Mouse (Mus musculus): Measurements from ENCODE around the gene Spata33. TPM values are rescaled to one million over a fixed set of nuclear protein-coding genes. Genes with fewer than 3 reads are reported as not detected.
A peak's percentile ranks its signal among the peaks of the same experiment; 100 is the strongest.
"Not testable (repeated sequence)": the region's sequence is repeated elsewhere in the genome, so short reads cannot be mapped to it uniquely, and the experiment has no call there.

Gene Spata33
- polyA plus RNA-seq, 1 experiment = 4.2 TPM

GRCm38 (mm10) chr8:123233300-123233699 is 20.7 kb downstream of the Spata33 start:
- DNase-seq (ENCODE audit: low spot score) = no peak

GRCm38 (mm10) chr8:123233760-123234159 is 21.1 kb downstream of the Spata33 start:
- DNase-seq (ENCODE audit: low spot score) = no peak

- no peak for DNase-seq (ENCODE audit: low spot score)
These were observed 22.4 kb downstream of the Spata33 start for GRCm38 (mm10) chr8:123234918-123235519.

- peak; percentile 67 for DNase-seq (ENCODE audit: low spot score)
These were observed 23.2 kb downstream of the Spata33 start, which contains the start of gene Spata2l for GRCm38 (mm10) chr8:123235520-123236497. Spata2l (minus strand) TSS chr8:123236233.

- no peak for DNase-seq (ENCODE audit: low spot score)
These were observed 26.8 kb downstream of the Spata33 start for GRCm38 (mm10) chr8:123239398-123239797.

GRCm38 (mm10) chr8:123242107-123242923 is 29.7 kb downstream of the Spata33 start:
- no peak for DNase-seq (ENCODE audit: low spot score)

- no peak for DNase-seq (ENCODE audit: low spot score)
These were observed 30.4 kb downstream of the Spata33 start for GRCm38 (mm10) chr8:123243053-123243452.

- DNase-seq (ENCODE audit: low spot score) = no peak
These were observed 31.8 kb downstream of the Spata33 start for GRCm38 (mm10) chr8:123244382-123244781.

- no peak for DNase-seq (ENCODE audit: low spot score)
These were observed 32.9 kb downstream of the Spata33 start for GRCm38 (mm10) chr8:123245543-123245942.

- no peak for DNase-seq (ENCODE audit: low spot score)
These were observed 35.1 kb downstream of the Spata33 start for GRCm38 (mm10) chr8:123247748-123248147.

- DNase-seq (ENCODE audit: low spot score) = no peak
These were observed 36.0 kb downstream of the Spata33 start for GRCm38 (mm10) chr8:123248596-123248995.

- DNase-seq (ENCODE audit: low spot score) = no peak
These were observed 38.3 kb downstream of the Spata33 start for GRCm38 (mm10) chr8:123250940-123251339.

- no peak for DNase-seq (ENCODE audit: low spot score)
These were observed 40.3 kb downstream of the Spata33 start for GRCm38 (mm10) chr8:123252925-123253324.

GRCm38 (mm10) chr8:123253451-123254098 is 40.9 kb downstream of the Spata33 start:
- no peak for DNase-seq (ENCODE audit: low spot score)

- peak; percentile 83 for DNase-seq (ENCODE audit: low spot score)
These were observed 41.7 kb downstream of the Spata33 start, which contains the start of the genes Zfp276 and Vps9d1 for GRCm38 (mm10) chr8:123254099-123254885. Zfp276 (plus strand) TSS chr8:123254195. Vps9d1 (minus strand) TSS chr8:123254348.

GRCm38 (mm10) chr8:123255170-123255569 is 42.5 kb downstream of the Spata33 start:
- no peak for DNase-seq (ENCODE audit: low spot score)

- no peak for DNase-seq (ENCODE audit: low spot score)
These were observed 44.5 kb downstream of the Spata33 start for GRCm38 (mm10) chr8:123257114-123257513.

- DNase-seq (ENCODE audit: low spot score) = not testable (repeated sequence)
These were observed 45.0 kb downstream of the Spata33 start for GRCm38 (mm10) chr8:123257593-123257992.

GRCm38 (mm10) chr8:123267926-123268656 is 55.5 kb downstream of the Spata33 start:
- DNase-seq (ENCODE audit: low spot score) = no peak

GRCm38 (mm10) chr8:123271147-123271546 is 58.5 kb downstream of the Spata33 start:
- DNase-seq (ENCODE audit: low spot score) = no peak

Data from urinary bladder, adult 2 months (tissue).